Mouse (Mus musculus) hindbrain, embryonic 12.5 days (tissue): ENCODE results near the gene Sorbs1. TPM values are rescaled to one million over a fixed set of nuclear protein-coding genes. Genes with fewer than 3 reads are reported as not detected.

Experiments
- ATAC-seq: fragments of 200-750 bp; cut with Nextera tagmentation; 2 replicates; pipeline ENCODE4 v1.8.0; 2017; ENCODE audit warnings: moderate TSS enrichment; ENCODE audit not compliant: low FRiP score
- H3K27ac ChIP-seq: fragments of 300-500 bp; sonication (generic); 2 replicates; pipeline ENCODE4 v1.5.1; 2016; ENCODE audit warnings: mild to moderate bottlenecking
- H3K27me3 ChIP-seq: fragments of 300-500 bp; sonication (generic); 2 replicates; pipeline ENCODE4 v1.6.1; 2016; ENCODE audit warnings: mild to moderate bottlenecking
- H3K36me3 ChIP-seq: fragments of 300-500 bp; sonication (generic); 2 replicates; pipeline ENCODE4 v1.6.1; 2016; ENCODE audit warnings: mild to moderate bottlenecking
- H3K4me1 ChIP-seq: fragments of 300-500 bp; sonication (generic); 2 replicates; pipeline ENCODE4 v1.6.1; 2016
- H3K4me2 ChIP-seq: fragments of 300-500 bp; sonication (generic); replicated peaks from 2 replicates; pipeline ENCODE4 v1.6.1; 2016; ENCODE audit warnings: mild to moderate bottlenecking
- H3K4me3 ChIP-seq: fragments of 300-500 bp; sonication (generic); 2 replicates; pipeline ENCODE4 v1.5.1; 2016; ENCODE audit warnings: mild to moderate bottlenecking
- H3K9ac ChIP-seq: fragments of 300-500 bp; sonication (generic); 2 replicates; pipeline ENCODE4 v1.6.1; 2016; ENCODE audit warnings: mild to moderate bottlenecking, moderate library complexity
- H3K9me3 ChIP-seq: fragments of 300-500 bp; sonication (generic); replicated peaks from 2 replicates; pipeline ENCODE4 v1.6.1; 2016; ENCODE audit warnings: mild to moderate bottlenecking
- WGBS: fragments of 180-500 bp; shearing (Covaris S2); methylation state at CpG from one replicate; pipeline ENCODE4 v1.1.7; 2016; 5-methylcytosine and 5-hydroxymethylcytosine counted together
- polyA plus RNA-seq: library from polyadenylated mRNA; unstranded; fragments of >200 nt; fragmentation: Nextera tagmentation; extraction: Ambion mirVana; gene quantifications from 2 replicates; pipeline ENCODE4 v1.2.1, GENCODE M21; 2016

Gene Sorbs1
- polyA plus RNA-seq, 1 experiment from 2014 or later: 106 TPM

GRCm38 (mm10) chr19:40336694-40337093 is 176.9 kb downstream of the Sorbs1 start:
- no peak for ATAC-seq
- Histone ChIP-seq H3K4me1 (0 out of 2 replicates have a peak, but pooled peaks cover 3% of the 10 kb centered on the region), H3K27me3 (no peaks in the 10 kb centered on the region), H3K9ac (no peak overlapping the region), H3K36me3 (peaks cover 3% of the 10 kb centered on the region; the same call in 1 of the 2 replicates), H3K4me3 (no peak overlapping the region), H3K9me3 (no peaks in the 10 kb centered on the region), H3K27ac (no peak overlapping the region), H3K4me2 (no peak overlapping the region)
- WGBS: 83% methylated on average over 4 of the region's 4 CpGs

- WGBS: 59% methylated on average over 5 of the region's 5 CpGs
- Histone ChIP-seq H3K4me2 (no peak overlapping the region), H3K9me3 (no peaks in the 10 kb centered on the region), H3K27ac (no peak overlapping the region), H3K9ac (no peak overlapping the region), H3K36me3 (peaks cover 3% of the 10 kb centered on the region; the same call in 1 of the 2 replicates), H3K4me1 (no peaks in the 10 kb centered on the region), H3K27me3 (no peaks in the 10 kb centered on the region), H3K4me3 (no peak overlapping the region)
- ATAC-seq: no peak
Observed at GRCm38 (mm10) chr19:40333905-40334304, 179.7 kb downstream of the Sorbs1 start.

GRCm38 (mm10) chr19:40333081-40333480 is 180.5 kb downstream of the Sorbs1 start:
- no peak for ATAC-seq
- WGBS: 89% methylated on average over 4 of the region's 4 CpGs
- no peaks in the 10 kb centered on the region for H3K36me3 ChIP-seq
- H3K4me2 ChIP-seq: no peak overlapping the region
- H3K27ac ChIP-seq: no peak overlapping the region
- H3K27me3 ChIP-seq: no peaks in the 10 kb centered on the region
- no peaks in the 10 kb centered on the region for H3K4me1 ChIP-seq
- H3K9me3 ChIP-seq: no peaks in the 10 kb centered on the region
- no peak overlapping the region for H3K4me3 ChIP-seq
- H3K9ac ChIP-seq: no peak overlapping the region

DNA sequence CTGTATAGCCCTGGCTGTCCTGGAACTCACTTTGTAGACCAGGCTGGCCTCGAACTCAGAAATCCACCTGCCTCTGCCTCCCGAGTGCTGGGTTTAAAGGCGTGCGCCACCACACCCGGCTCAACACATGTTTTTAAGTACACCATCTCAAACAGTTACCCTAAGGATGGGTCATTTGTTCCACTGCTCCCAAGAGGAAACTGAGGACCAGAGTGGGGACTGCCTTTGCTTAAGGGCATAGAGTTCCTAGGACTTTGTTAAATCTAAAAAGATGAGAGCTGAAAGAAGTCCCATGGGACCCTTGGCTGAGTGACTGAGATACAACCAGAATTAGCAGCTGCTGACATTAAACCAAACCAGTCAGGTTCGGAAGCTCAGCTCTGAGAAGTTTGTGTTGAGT is 181.3 kb downstream of the Sorbs1 start:
- Histone ChIP-seq H3K4me3 (no peak overlapping the region), H3K9ac (no peak overlapping the region), H3K9me3 (no peaks in the 10 kb centered on the region), H3K4me2 (no peak overlapping the region), H3K36me3 (peaks cover 2% of the 10 kb centered on the region; the same call in 1 of the 2 replicates), H3K4me1 (no peaks in the 10 kb centered on the region), H3K27ac (no peak overlapping the region), H3K27me3 (no peaks in the 10 kb centered on the region)
- 87% methylated on average over 6 of the region's 6 CpGs for WGBS
- ATAC-seq: no peak

DNA sequence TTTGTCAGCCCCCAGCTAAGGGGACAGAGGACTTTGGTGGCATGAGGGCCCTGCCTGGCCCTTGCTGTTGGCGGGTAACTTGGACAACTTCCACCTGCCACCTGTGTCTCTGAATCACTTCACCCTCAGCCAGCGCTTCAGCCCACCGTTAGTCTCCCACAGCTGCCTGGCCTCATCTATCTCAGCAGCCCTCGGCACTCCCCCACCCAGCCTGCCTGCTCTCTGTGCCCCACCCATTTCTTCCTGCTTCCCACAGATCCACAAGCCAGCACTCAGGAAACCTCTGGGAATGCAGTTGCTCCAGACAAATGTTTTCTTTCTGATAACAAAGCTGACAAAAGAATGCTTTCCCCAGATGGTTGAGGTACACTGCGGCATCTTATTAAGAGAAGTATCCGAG is 181.7 kb downstream of the Sorbs1 start:
- no peaks in the 10 kb centered on the region for H3K4me1 ChIP-seq
- no peak overlapping the region for H3K4me3 ChIP-seq
- no peak overlapping the region for H3K9ac ChIP-seq
- no peak overlapping the region for H3K4me2 ChIP-seq
- no peaks in the 10 kb centered on the region for H3K9me3 ChIP-seq
- H3K27me3 ChIP-seq: no peaks in the 10 kb centered on the region
- WGBS: 57% methylated on average over 6 of the region's 6 CpGs
- H3K27ac ChIP-seq: no peak overlapping the region
- H3K36me3 ChIP-seq: peaks cover 4% of the 10 kb centered on the region
- ATAC-seq: no peak

DNA sequence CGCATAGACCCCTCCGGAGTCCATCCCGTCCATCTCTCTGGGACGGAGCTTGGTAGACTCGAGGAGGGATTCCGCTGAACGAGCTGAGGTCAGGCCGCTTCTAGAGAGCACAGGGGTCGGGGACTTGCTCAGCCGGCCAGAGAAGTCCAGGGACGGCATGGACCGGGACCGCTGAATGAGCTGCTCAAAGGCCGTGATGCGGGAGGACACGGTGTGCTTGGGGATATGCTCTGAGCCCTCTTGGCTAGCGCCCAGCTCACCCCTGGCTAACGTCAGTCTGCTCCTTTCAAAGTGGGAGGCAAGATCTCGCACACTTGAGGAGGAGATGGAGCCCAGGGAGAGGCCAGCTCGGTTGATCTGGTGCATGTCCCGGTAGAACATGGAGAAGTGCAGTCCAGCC is 187.5 kb downstream of the Sorbs1 start:
- Histone ChIP-seq H3K9ac (no peak overlapping the region), H3K9me3 (no peaks in the 10 kb centered on the region), H3K4me3 (no peak overlapping the region), H3K27ac (no peak overlapping the region), H3K27me3 (no peaks in the 10 kb centered on the region), H3K4me2 (no peak overlapping the region), H3K36me3 (peaks cover 40% of the 10 kb centered on the region), H3K4me1 (0 out of 2 replicates have a peak, but pooled peaks cover 3% of the 10 kb centered on the region)
- WGBS: 95% methylated on average over 21 of the region's 21 CpGs
- ATAC-seq: no peak

DNA sequence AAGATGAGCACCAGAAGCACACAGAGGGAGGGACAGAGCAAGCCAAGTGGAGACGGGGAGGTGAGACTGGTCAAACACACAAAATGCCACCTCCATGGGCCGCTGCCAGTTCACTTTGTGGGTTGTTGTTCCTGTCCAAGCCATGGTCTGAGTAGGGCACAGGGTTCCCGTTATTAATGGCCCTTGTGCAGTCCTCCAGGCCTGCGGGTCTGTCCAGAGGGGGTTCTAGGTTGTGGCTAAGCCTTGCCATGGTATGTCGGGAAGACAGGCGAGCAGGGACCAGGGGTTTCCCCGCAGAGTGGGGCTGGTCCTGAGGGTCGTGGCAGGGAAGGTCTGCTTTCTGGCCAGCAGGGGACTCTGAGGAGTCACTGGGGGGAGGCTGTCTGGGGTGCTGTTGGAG is 188.2 kb downstream of the Sorbs1 start:
- 86% methylated on average over 8 of the region's 8 CpGs for WGBS
- Histone ChIP-seq H3K27me3 (no peaks in the 10 kb centered on the region), H3K4me1 (0 out of 2 replicates have a peak, but pooled peaks cover 3% of the 10 kb centered on the region), H3K4me3 (no peak overlapping the region), H3K36me3 (peaks cover 40% of the 10 kb centered on the region), H3K9ac (no peak overlapping the region), H3K4me2 (no peak overlapping the region), H3K27ac (no peak overlapping the region), H3K9me3 (no peaks in the 10 kb centered on the region)
- ATAC-seq: no peak

DNA sequence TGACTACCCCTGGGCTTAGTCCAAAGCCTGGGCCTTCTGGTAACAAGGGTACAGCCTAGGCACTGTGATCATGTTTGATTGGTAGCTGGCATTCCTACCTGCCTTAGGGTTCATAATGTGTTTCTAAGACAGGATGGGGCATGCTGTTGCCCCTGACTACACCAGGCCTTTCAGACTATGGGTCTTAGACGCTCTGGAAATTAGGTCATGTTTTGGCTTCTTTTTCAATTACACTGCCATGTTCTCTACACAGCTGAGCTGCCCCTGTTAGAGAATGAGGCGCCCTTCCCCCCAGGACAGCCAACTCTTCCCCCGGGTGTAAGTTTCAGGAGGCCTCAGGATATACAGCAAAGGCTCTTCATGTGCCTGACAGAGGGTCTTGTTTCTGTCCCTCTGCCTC is 191.4 kb downstream of the Sorbs1 start:
- H3K27ac ChIP-seq: no peak overlapping the region
- H3K4me2 ChIP-seq: no peak overlapping the region
- H3K4me3 ChIP-seq: no peak overlapping the region
- no peak for ATAC-seq
- WGBS: 83% methylated on average over 3 of the region's 3 CpGs
- no peak overlapping the region for H3K9ac ChIP-seq
- H3K9me3 ChIP-seq: no peaks in the 10 kb centered on the region
- H3K27me3 ChIP-seq: no peaks in the 10 kb centered on the region
- peaks cover 6% of the 10 kb centered on the region; the same call in 1 of the 2 replicates for H3K4me1 ChIP-seq
- H3K36me3 ChIP-seq: peaks cover 38% of the 10 kb centered on the region

- Histone ChIP-seq H3K27ac (no peak overlapping the region), H3K4me1 (peaks cover 6% of the 10 kb centered on the region; the same call in 1 of the 2 replicates), H3K27me3 (no peaks in the 10 kb centered on the region), H3K36me3 (peaks cover 16% of the 10 kb centered on the region), H3K9me3 (no peaks in the 10 kb centered on the region), H3K4me3 (no peak overlapping the region), H3K4me2 (no peak overlapping the region), H3K9ac (no peak overlapping the region)
- WGBS: 71% methylated on average over 3 of the region's 3 CpGs
- no peak for ATAC-seq
Observed at GRCm38 (mm10) chr19:40319199-40319598, 194.4 kb downstream of the Sorbs1 start.

- no peaks in the 10 kb centered on the region for H3K9me3 ChIP-seq
- H3K27me3 ChIP-seq: no peaks in the 10 kb centered on the region
- peaks cover 18% of the 10 kb centered on the region for H3K36me3 ChIP-seq
- H3K4me3 ChIP-seq: no peak overlapping the region
- WGBS: 14% methylated on average over 6 of the region's 6 CpGs
- ATAC-seq: no peak
- peaks cover 6% of the 10 kb centered on the region; the same call in 1 of the 2 replicates for H3K4me1 ChIP-seq
- no peak overlapping the region for H3K4me2 ChIP-seq
- H3K9ac ChIP-seq: no peak overlapping the region
- no peak overlapping the region for H3K27ac ChIP-seq
Observed at GRCm38 (mm10) chr19:40318511-40318910, 195.1 kb downstream of the Sorbs1 start.

- peaks cover 13% of the 10 kb centered on the region for H3K36me3 ChIP-seq
- peaks cover 3% of the 10 kb centered on the region; the same call in 1 of the 2 replicates for H3K4me1 ChIP-seq
- H3K9ac ChIP-seq: no peak overlapping the region
- H3K27me3 ChIP-seq: no peaks in the 10 kb centered on the region
- no peak for ATAC-seq
- H3K27ac ChIP-seq: no peak overlapping the region
- H3K9me3 ChIP-seq: no peaks in the 10 kb centered on the region
- no peak overlapping the region for H3K4me3 ChIP-seq
- H3K4me2 ChIP-seq: no peak overlapping the region
- 65% methylated on average over 4 of the region's 4 CpGs for WGBS
Observed at GRCm38 (mm10) chr19:40317001-40317400, 196.6 kb downstream of the Sorbs1 start.

DNA sequence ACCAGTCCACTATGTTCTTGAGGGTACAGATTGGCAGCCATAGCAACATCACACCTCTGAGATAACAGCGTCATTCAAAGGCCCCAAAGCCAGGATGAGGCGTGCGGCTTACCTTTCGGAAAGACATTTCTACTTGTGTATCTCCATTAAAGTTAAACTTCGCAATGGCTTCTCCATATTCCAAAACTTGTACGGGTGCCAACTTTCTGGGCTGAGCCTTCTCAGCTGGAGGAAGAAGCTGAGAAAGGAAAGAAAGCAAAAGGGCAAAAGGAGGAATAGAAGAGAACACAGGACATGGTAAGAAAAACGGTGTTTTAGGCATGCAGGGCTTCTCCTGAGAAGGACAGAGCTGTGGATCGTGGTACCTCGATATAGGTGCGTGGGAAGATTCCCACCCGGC is 199.3 kb downstream of the Sorbs1 start:
- Histone ChIP-seq H3K36me3 (peaks cover 28% of the 10 kb centered on the region), H3K9me3 (no peaks in the 10 kb centered on the region), H3K4me1 (peaks cover 3% of the 10 kb centered on the region; the same call in 1 of the 2 replicates), H3K27me3 (no peaks in the 10 kb centered on the region), H3K27ac (no peak overlapping the region), H3K9ac (no peak overlapping the region), H3K4me2 (no peak overlapping the region), H3K4me3 (no peak overlapping the region)
- no peak for ATAC-seq
- WGBS: 95% methylated on average over 11 of the region's 11 CpGs

DNA sequence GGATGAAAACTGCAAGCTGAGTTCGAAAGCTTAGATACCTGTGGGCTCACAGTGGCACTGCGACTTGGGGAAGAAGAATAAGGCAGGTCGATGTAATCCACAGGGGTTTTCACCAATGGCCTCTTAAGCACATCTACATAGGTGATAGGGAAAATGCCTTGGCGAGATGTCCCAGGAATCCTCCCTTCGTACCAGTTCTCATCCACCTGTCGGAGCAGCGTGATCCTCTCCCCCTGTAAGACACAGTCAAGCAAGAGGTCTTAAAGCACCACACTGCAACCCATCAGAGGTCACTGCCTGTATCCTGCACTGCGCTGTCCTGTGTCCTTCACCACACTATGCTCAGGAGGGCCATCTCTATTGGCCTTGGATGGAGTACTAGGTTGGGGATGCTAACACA is 201.9 kb downstream of the Sorbs1 start:
- no peaks in the 10 kb centered on the region for H3K27me3 ChIP-seq
- H3K9ac ChIP-seq: no peak overlapping the region
- no peak overlapping the region for H3K4me3 ChIP-seq
- H3K9me3 ChIP-seq: no peaks in the 10 kb centered on the region
- H3K4me1 ChIP-seq: no peaks in the 10 kb centered on the region
- H3K27ac ChIP-seq: no peak overlapping the region
- no peak for ATAC-seq
- peaks cover 34% of the 10 kb centered on the region for H3K36me3 ChIP-seq
- H3K4me2 ChIP-seq: no peak overlapping the region
- 97% methylated on average over 8 of the region's 8 CpGs for WGBS
